Mouse (Mus musculus): Measurements from ENCODE around the gene Vwa5b2.

- TF ChIP-seq CTCF (IDR thresholded peaks at IDR 0.05; ENCODE audit: insufficient read depth, low read depth, low read length): no peak
- no peak for TF ChIP-seq POLR2A (IDR thresholded peaks at IDR 0.05; ENCODE audit: insufficient read depth, low read depth, low read length)
Measured at GRCm38 (mm10) chr16:20547423-20547822, 41.8 kb upstream of the Vwa5b2 start.
